Mouse (Mus musculus): ENCODE data around the gene Spen.
"Not testable (repeated sequence)": the region's sequence is repeated elsewhere in the genome, so short reads cannot be mapped to it uniquely, and the experiment has no call there.

The Spen gene

DNA sequence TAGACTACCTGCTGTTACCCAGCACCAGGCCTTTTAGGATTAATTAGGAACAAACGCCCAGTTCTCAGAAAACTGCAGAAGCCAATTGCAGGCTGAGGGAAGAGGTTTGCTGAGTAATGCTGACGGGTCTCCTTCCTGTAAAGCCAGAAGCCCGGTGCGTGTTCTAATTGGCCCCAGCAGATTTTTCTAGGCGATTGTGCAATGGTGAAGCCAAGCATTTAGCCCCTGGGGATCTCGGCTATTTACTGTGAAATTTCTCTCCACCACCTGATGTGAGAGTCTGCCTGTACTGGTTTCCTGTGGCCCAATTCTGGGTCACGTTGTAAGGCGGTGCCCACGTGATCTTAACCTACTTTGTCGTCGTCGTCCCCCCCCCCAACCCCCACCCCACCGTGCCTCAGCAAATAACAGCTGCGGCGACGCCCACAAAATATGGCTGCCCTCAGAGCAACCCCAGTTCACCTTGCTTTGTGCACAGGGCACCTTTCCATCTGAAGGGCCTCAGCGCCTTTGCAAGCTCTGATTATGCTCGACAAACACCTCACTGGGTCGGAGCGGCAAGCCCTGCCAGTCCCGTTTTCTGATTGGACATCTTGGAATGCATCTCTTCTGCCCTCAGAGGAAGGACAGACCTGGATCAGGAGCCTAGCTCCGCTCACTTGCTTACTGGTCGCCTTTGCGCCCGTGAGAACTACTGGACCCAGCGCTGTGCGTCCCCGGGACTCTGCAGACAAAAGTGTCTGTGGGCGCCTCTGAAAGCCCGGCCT, 20.9 kb upstream of the Spen start:
- DNase-seq = peak; percentile 68

GRCm38 (mm10) chr4:141558658-141559057, 20.3 kb upstream of the Spen start:
- DNase-seq = no peak

DNA sequence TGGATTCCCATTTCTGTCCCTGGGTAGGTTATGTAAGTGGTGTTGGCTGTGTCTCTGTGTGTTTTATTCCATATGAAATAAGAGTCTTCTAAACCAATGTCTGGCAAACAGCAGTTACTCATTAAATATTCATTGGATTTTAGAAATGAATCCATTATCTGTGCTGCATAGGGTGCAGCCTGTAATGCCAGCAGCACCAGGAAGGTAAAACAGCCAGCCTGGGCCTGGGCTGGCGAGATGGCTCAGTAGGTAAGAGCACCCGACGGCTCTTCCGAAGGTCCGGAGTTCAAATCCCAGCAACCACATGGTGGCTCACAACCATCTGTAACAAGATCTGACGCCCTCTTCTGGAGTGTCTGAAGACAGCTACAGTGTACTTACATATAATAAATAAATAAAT, 17.8 kb upstream of the Spen start:
- not testable (repeated sequence) for DNase-seq

- DNase-seq = not testable (repeated sequence)
These were observed 16.0 kb upstream of the Spen start for GRCm38 (mm10) chr4:141554255-141554865.

- DNase-seq = no peak
These were observed 14.1 kb upstream of the Spen start for GRCm38 (mm10) chr4:141552484-141552883.

DNA sequence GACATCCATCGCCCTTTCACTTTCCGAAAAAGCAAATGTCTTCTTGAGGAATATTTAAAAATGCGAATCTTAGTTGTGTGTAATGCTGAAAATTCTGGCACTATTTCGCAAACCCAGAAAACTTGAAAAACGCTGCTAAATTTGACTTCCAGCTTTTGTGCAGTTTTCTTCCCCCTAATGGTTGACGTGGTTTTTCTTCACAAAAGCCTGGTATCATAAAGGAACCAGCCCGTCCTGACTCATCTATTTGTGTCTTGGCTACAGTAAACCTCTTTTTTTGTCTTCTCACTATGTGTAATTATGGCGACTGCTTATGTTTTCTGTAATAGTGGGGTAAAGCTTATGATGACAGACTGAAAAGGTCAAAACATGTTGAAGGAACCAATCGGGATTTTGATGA, 8.9 kb upstream of the Spen start:
- no peak for DNase-seq

DNA sequence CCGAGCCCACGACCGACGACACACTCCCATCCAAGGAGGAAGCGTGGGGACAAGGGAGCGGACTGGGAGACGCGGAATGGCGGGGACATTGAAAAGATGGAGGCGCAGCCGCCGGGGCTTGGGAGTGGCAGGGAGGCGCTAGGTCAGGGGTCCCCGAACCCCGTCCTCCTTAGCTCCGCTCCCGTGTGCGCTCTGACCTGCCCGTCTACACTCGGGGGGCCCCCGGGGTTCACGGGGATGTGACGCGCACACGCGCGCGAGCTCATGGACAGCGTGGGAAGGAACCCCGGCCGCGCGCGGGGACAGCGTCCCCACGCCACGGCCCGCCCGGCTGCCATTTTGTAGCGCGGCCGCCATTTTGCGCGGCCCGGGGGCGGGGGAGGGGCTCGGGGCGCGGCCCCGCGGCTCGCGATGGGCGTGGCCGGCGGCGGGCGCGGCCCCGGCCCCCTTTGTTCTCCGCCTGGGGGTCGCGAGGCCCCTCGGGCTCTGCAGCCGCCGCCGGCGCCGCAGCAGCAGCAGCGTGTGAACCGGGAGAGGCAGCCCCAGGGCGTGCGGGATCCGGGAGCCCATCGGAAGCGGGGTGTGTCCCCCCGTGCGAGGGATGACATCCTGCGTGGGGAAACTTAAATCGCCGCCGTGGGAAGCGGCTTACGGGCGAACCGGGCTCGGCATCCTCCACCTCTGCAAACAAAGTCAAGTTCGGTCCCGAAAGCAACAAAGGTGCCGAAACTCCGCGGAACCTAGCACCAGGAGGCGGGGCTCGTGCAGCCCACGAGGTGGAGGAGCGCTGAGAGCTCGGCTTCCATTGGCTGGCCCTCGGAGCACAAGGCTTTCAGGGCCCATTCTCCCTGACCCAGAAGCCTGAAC, 8.2 kb upstream of the Spen start:
- peak; percentile 81 for DNase-seq

GRCm38 (mm10) chr4:141545743-141546333, 7.4 kb upstream of the Spen start:
- peak; percentile 99 for DNase-seq

DNA sequence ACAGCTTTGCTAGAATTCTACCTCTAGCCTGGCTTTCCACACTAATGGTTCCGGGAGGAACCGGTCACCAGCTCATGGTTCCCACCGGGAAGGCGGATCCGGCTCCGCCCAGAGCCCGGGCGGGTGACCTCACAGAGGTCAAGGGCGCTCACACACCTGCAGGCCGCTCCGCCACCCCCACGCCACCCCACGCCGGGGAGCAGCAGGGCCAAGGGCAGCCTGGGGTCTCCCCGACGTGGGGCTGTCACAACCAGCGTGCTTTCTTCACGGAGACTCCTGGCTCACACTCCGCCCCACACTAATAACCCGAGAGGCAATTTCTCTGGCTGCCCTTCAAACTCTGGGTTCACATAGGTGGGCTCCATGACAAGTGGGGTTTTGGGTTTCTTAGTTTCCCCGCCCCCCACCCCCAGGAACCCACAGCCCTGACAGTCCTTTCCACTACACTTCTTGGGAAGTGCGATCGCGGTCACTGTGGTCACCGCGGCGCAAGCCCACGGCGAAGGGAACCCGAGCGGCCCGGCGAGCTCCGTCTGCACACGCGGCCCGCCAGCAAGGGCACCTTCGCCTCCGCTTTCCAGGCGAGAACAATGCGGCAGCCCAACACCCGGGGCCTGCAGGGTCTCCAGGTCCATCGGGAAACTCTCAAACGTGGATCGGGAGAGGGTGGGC, 6.8 kb upstream of the Spen start:
- DNase-seq = peak; percentile 80

DNA sequence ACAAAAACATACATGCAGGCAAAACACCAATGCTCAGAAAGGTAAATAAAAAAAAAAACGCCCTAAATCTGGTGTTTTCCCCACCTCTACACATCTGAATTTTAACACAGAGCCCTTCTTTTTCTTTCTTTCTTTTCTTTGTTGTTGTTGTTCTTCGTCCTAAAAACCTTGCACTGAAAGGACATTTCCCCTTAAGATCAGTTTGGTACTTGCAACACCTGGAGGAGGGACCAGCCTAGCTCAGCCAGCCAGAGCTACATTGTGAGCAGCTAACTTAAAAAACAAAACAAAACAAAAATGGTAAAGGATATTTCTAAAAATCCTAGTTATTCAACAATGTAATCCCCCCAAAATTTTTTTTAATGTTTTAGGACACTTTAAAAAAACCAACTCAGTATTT, 6.1 kb upstream of the Spen start:
- no peak for DNase-seq

GRCm38 (mm10) chr4:141543593-141543992, 5.2 kb upstream of the Spen start:
- no peak for DNase-seq

DNA sequence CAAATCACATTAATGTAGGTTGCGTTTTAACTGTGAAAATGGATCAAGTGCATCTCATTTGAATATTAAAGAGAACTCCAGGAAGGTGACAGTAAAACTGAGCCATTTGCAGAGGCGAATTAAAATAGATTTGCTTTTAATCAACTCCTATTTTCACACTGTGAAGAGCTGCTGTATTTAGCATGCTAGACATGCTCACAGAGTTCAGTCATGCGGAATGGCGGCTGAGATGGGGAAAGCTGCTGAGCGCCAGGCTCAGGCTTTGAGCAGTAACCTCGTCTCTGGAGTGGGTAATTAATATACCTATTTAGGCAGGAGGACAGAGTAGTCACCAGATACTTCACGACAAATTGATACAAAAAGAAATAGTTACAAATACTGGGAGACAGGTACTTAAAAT, 3.5 kb upstream of the Spen start:
- no peak for DNase-seq

- no peak for DNase-seq
These were observed 2.4 kb upstream of the Spen start for GRCm38 (mm10) chr4:141540844-141541243.

DNA sequence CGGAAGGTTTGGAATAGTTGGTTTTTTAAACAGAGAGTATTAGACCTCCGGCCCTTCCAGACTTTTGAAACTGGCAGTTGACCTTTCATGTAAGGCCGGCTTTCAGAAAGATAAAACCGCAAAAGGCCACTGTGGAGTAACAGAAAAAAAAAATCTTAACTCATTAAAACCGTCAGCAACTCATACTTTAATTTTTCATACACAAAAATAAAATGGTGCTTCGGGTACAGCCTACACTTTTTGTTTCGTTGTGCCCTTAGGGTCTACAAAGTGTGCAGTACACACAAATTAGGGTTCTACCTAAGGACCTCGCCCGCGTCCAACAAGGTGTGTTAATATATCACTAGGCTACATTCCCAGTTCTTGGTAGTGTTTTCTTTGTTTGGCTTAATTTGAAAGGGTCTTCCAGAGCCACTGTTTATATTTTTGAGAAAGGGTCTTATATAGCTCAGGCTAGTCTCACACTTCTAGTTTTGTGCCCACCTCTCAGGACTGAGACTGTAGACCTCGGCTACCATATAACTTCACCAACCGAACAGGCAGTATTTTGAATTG, 893 bp upstream of the Spen start:
- no peak for DNase-seq

GRCm38 (mm10) chr4:141537706-141538407, 540 bp downstream of the Spen start:
- peak; percentile 52 for DNase-seq

GRCm38 (mm10) chr4:141537226-141537610, 1.2 kb downstream of the Spen start:
- DNase-seq = no peak

GRCm38 (mm10) chr4:141536291-141537225, 1.8 kb downstream of the Spen start:
- peak; percentile 62 for DNase-seq

- peak; percentile 57 for DNase-seq
These were observed 3.3 kb downstream of the Spen start for GRCm38 (mm10) chr4:141534947-141535680.

DNA sequence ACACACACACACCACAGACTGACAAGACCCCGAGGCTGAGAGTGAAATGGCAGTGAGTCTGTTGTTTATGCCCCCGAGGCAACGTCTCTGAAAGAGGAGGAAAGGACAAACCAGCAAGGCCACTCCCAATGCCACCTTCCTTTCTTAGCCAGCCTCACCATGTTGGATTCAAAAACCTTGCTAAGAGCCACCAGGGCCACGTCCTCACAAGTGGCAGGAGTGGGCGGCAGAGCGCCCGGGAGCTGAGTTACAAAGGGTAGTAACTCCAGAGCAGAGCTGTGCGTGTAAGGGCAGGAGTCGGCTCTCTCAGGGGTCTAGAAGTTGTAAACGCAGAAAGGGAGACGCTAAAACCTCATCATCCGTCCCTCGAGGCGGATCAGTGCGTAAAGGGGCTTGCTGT, 7.4 kb downstream of the Spen start:
- no peak for DNase-seq

DNA sequence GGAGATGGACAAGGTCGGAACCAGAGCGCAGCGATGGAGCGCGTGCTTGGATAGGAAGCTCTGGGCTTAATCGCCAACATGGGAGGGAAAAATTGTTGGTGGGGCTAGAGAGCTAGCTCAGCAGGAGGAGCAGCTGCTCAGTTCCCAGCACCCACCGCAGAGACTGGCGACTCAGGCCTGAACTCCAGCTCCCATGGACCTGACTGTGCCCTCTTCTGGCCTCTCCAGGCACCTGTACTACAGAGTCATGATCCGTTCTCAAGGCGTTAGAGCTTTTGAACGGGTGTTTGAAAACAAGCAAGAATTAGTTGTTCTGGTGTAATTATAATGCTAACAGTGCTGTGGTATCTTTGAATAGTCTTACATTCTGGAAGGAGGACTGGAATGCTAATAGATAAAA, 9.5 kb downstream of the Spen start:
- no peak for DNase-seq
